Mouse (Mus musculus): ENCODE measurements at regions not wholly inside any gene's neighbourhood (a gene's known extent, or its start where the extent isn't known, plus 50 kb on each side); places are given as distances from the start of the nearest gene placed in this dataset.

- DNase-seq (ENCODE audit: low read depth, low spot score) (no peak), ATAC-seq (no peak)
- no peak for TF ChIP-seq CTCF (IDR thresholded peaks at IDR 0.05)
- POLR2A ChIA-PET: no interaction called here
- CTCF ChIA-PET: no interaction called here
- no peaks in the 10 kb centered on the region for H3K27me3 ChIP-seq
- in situ Hi-C loops (cut with MboI; ENCODE audit: low pct_unique_long_range_greater_than_20kb): no loop called here
These were observed 359.3 kb upstream of the Olfr161 start for GRCm38 (mm10) chr16:3231566-3231965.

- no peaks in the 10 kb centered on the region for H3K27me3 ChIP-seq
- ChIA-PET CTCF (no interaction called here), POLR2A (no interaction called here)
- no peak for TF ChIP-seq CTCF (IDR thresholded peaks at IDR 0.05)
- in situ Hi-C loops (cut with MboI; ENCODE audit: low pct_unique_long_range_greater_than_20kb): no loop called here
- ATAC-seq (no peak), DNase-seq (ENCODE audit: low read depth, low spot score) (no peak)
These were observed 358.2 kb upstream of the Olfr161 start for GRCm38 (mm10) chr16:3232610-3233009.

- DNase-seq (ENCODE audit: low read depth, low spot score): no peak
- in situ Hi-C loops (cut with MboI; ENCODE audit: low pct_unique_long_range_greater_than_20kb): no loop called here
These were observed 356.8 kb upstream of the Olfr161 start for GRCm38 (mm10) chr16:3234063-3234462.

GRCm38 (mm10) chr16:3240982-3241719 is 349.7 kb upstream of the Olfr161 start:
- no peak for TF ChIP-seq CTCF (IDR thresholded peaks at IDR 0.05)
- no peak for DNase-seq (ENCODE audit: low read depth, low spot score)
- in situ Hi-C loops (cut with MboI; ENCODE audit: low pct_unique_long_range_greater_than_20kb): no loop called here
- no peaks in the 10 kb centered on the region for H3K27me3 ChIP-seq
- ATAC-seq: peak; percentile 7
- CTCF ChIA-PET: no interaction called here
- POLR2A ChIA-PET: no interaction called here

More at GRCm38 (mm10) chr16:3234063-3234462, 356.8 kb upstream of the Olfr161 start:
- ChIA-PET CTCF (no interaction called here), POLR2A (no interaction called here)
- TF ChIP-seq CTCF (IDR thresholded peaks at IDR 0.05): no peak
- peak; percentile 15 for ATAC-seq
- H3K27me3 ChIP-seq: no peaks in the 10 kb centered on the region

GRCm38 (mm10) chr16:3241939-3242338 is 348.9 kb upstream of the Olfr161 start:
- no peaks in the 10 kb centered on the region for H3K27me3 ChIP-seq
- CTCF ChIA-PET: no interaction called here
- DNase-seq (ENCODE audit: low read depth, low spot score): no peak
- in situ Hi-C loops (cut with MboI; ENCODE audit: low pct_unique_long_range_greater_than_20kb): no loop called here
- no peak for TF ChIP-seq CTCF (IDR thresholded peaks at IDR 0.05)
- POLR2A ChIA-PET: no interaction called here
- no peak for ATAC-seq

GRCm38 (mm10) chr16:3246422-3246821 is 344.4 kb upstream of the Olfr161 start:
- no peak for TF ChIP-seq CTCF (IDR thresholded peaks at IDR 0.05)
- DNase-seq (ENCODE audit: low read depth, low spot score): no peak
- ChIA-PET POLR2A (no interaction called here), CTCF (no interaction called here)
- peaks cover 3% of the 10 kb centered on the region for H3K27me3 ChIP-seq
- in situ Hi-C loops (cut with MboI; ENCODE audit: low pct_unique_long_range_greater_than_20kb): no loop called here
- no peak for ATAC-seq

- CTCF ChIA-PET: no interaction called here
- DNase-seq (ENCODE audit: low read depth, low spot score): no peak
- no peak for TF ChIP-seq CTCF (IDR thresholded peaks at IDR 0.05)
- in situ Hi-C loops (cut with MboI; ENCODE audit: low pct_unique_long_range_greater_than_20kb): no loop called here
- no peak for ATAC-seq
- POLR2A ChIA-PET: no interaction called here
- H3K27me3 ChIP-seq: peaks cover 3% of the 10 kb centered on the region
These were observed 343.7 kb upstream of the Olfr161 start for GRCm38 (mm10) chr16:3247006-3247754.

- TF ChIP-seq CTCF (IDR thresholded peaks at IDR 0.05): no peak
- ChIA-PET CTCF (no interaction called here), POLR2A (no interaction called here)
- in situ Hi-C loops (cut with MboI; ENCODE audit: low pct_unique_long_range_greater_than_20kb): no loop called here
- DNase-seq (ENCODE audit: low read depth, low spot score) (no peak), ATAC-seq (no peak)
- peaks cover 3% of the 10 kb centered on the region for H3K27me3 ChIP-seq
These were observed 343.1 kb upstream of the Olfr161 start for GRCm38 (mm10) chr16:3247755-3248110.

GRCm38 (mm10) chr16:3253885-3254284 is 337.0 kb upstream of the Olfr161 start:
- ATAC-seq (no peak), DNase-seq (ENCODE audit: low read depth, low spot score) (no peak)
- ChIA-PET POLR2A (no interaction called here), CTCF (no interaction called here)
- no peak for TF ChIP-seq CTCF (IDR thresholded peaks at IDR 0.05)
- peaks cover 14% of the 10 kb centered on the region for H3K27me3 ChIP-seq
- in situ Hi-C loops (cut with MboI; ENCODE audit: low pct_unique_long_range_greater_than_20kb): no loop called here

- peaks cover 11% of the 10 kb centered on the region for H3K27me3 ChIP-seq
- no peak for TF ChIP-seq CTCF (IDR thresholded peaks at IDR 0.05)
- no peak for DNase-seq (ENCODE audit: low read depth, low spot score)
- ChIA-PET POLR2A (no interaction called here), CTCF (no interaction called here)
- in situ Hi-C loops (cut with MboI; ENCODE audit: low pct_unique_long_range_greater_than_20kb): no loop called here
- ATAC-seq: no peak
These were observed 334.8 kb upstream of the Olfr161 start for GRCm38 (mm10) chr16:3256051-3256450.

- ChIA-PET POLR2A (no interaction called here), CTCF (no interaction called here)
- peaks cover 13% of the 10 kb centered on the region for H3K27me3 ChIP-seq
- ATAC-seq: no peak
- no peak for DNase-seq (ENCODE audit: low read depth, low spot score)
- in situ Hi-C loops (cut with MboI; ENCODE audit: low pct_unique_long_range_greater_than_20kb): no loop called here
- TF ChIP-seq CTCF (IDR thresholded peaks at IDR 0.05): no peak
These were observed 325.5 kb upstream of the Olfr161 start for GRCm38 (mm10) chr16:3265351-3265750.
